Comparison of ENCODE assay signal across 7 mouse cellular contexts in the genomic region with DNA sequence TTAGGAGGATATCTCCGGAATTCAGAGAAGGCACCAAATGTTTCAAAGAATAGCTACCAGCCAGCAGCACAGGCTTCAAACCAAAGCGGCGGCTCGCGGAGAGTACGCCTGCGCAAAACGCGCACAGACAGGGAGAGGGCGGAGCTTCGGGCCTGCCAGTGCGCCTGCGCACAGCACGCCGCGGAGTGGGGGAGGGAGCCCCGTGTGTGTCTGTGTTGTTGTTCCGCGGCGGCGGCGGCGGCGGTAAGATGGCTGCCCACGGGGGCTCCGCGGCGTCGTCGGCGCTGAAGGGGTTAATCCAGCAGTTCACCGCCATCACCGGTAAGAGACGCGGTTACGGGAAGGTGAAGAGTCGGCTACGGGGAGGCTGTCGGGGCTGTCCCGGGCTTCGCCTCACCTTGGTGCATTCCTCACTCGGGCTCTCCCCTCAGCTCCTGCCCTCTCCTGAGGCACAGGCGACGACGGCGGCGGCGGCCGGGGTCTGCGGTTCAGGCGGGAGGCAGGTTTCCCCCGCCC. TPM values are rescaled to one million over a fixed set of nuclear protein-coding genes. Genes with fewer than 3 reads are reported as not detected.
A peak's percentile ranks its signal among the peaks of the same experiment; 100 is the strongest.
DNase-seq lines count a peak whose midpoint lies in the region; ATAC-seq lines count a peak whose summit lies in the region.

A gene (plus strand): TSS at position 218 of the 516 bp plus-strand sequence.

- no peaks in the 10 kb centered on the region for H3K4me1 ChIP-seq in embryonic facial prominence, embryonic 11.5 days (ENCODE audit: control insufficient read depth, insufficient read depth, low read length)
- peaks cover 16% of the 10 kb centered on the region for H3K4me1 ChIP-seq in limb, embryonic 10.5 days
- peaks cover 34% of the 10 kb centered on the region for H3K4me1 ChIP-seq in midbrain, embryonic 13.5 days (replicated peaks)

- peak; percentile 93 for ATAC-seq in embryonic facial prominence, embryonic 11.5 days (replicated peaks; ENCODE audit: insufficient number of reproducible peaks, low FRiP score, low TSS enrichment, low read depth)
- peak; percentile 93 for ATAC-seq in granulocyte monocyte progenitor cell, adult 5-6 weeks (replicated peaks; ENCODE audit: poor library complexity, severe bottlenecking)
- peak; percentile 96 for ATAC-seq in midbrain, embryonic 13.5 days

- H3K9me3 ChIP-seq in embryonic facial prominence, embryonic 11.5 days (replicated peaks; ENCODE audit: control insufficient read depth, low read length) = no peaks in the 10 kb centered on the region
- no peaks in the 10 kb centered on the region for H3K9me3 ChIP-seq in limb, embryonic 10.5 days (replicated peaks)
- no peaks in the 10 kb centered on the region for H3K9me3 ChIP-seq in midbrain, embryonic 13.5 days

- DNase-seq in adrenal gland, postnatal 14 days = peak; percentile 99
- DNase-seq in embryonic facial prominence, embryonic 11.5 days (ENCODE audit: low spot score) = peak; percentile 97
- peak; percentile 95 for DNase-seq in kidney, adult 11 months
- peak; percentile 99 for DNase-seq in limb, embryonic 10.5 days (ENCODE audit: low spot score)
- peak; percentile 98 for DNase-seq in spleen, adult 12 weeks (ENCODE audit: low spot score)

- H3K4me3 ChIP-seq in embryonic facial prominence, embryonic 11.5 days (ENCODE audit: low read depth, low read length) = peak within 1 kb of the TSS; percentile 90
- peak within 1 kb of the TSS; percentile 100 for H3K4me3 ChIP-seq in limb, embryonic 10.5 days
- H3K4me3 ChIP-seq in midbrain, embryonic 13.5 days (replicated peaks) = peak within 1 kb of the TSS; percentile 82

- peak within 1 kb of the TSS; percentile 95 for H3K27ac ChIP-seq in embryonic facial prominence, embryonic 11.5 days (replicated peaks; ENCODE audit: low read depth, low read length)
- H3K27ac ChIP-seq in limb, embryonic 10.5 days = peak within 1 kb of the TSS; percentile 99
- H3K27ac ChIP-seq in midbrain, embryonic 13.5 days = peak within 1 kb of the TSS; percentile 95

- no peaks in the 10 kb centered on the region for H3K27me3 ChIP-seq in embryonic facial prominence, embryonic 11.5 days (ENCODE audit: control insufficient read depth, insufficient read depth, low read length)
- no peaks in the 10 kb centered on the region for H3K27me3 ChIP-seq in limb, embryonic 10.5 days (ENCODE audit: low read depth, poor library complexity, severe bottlenecking)
- no peaks in the 10 kb centered on the region for H3K27me3 ChIP-seq in midbrain, embryonic 13.5 days

- H3K36me3 ChIP-seq in embryonic facial prominence, embryonic 11.5 days (replicated peaks; ENCODE audit: control insufficient read depth, insufficient read depth, low read depth, low read length) = no peaks in the 10 kb centered on the region
- H3K36me3 ChIP-seq in limb, embryonic 10.5 days = no peaks in the 10 kb centered on the region
- no peaks in the 10 kb centered on the region for H3K36me3 ChIP-seq in midbrain, embryonic 13.5 days

- WGBS in embryonic facial prominence, embryonic 11.5 days = 0% methylated on average over 44 of the region's 52 CpGs
- under 1% methylated on average over 52 of the region's 52 CpGs for WGBS in limb, embryonic 10.5 days
- under 1% methylated on average over 52 of the region's 52 CpGs for WGBS in midbrain, embryonic 13.5 days

- H3K4me2 ChIP-seq in embryonic facial prominence, embryonic 11.5 days (ENCODE audit: low read depth, low read length) = peak within 1 kb of the TSS; percentile 41
- peak within 1 kb of the TSS; percentile 62 for H3K4me2 ChIP-seq in midbrain, embryonic 13.5 days (replicated peaks)

- peak within 1 kb of the TSS; percentile 98 for H3K9ac ChIP-seq in embryonic facial prominence, embryonic 11.5 days (replicated peaks; ENCODE audit: low read length)
- peak within 1 kb of the TSS; percentile 98 for H3K9ac ChIP-seq in midbrain, embryonic 13.5 days (replicated peaks)

RNA-seq across cellular contexts. Expression of the gene that starts here (rescaled TPM):
- 50.3 and 55.2 TPM in 2 replicates for total RNA-seq in adrenal gland, postnatal 14 days (2021)
- polyA plus RNA-seq in embryonic facial prominence, embryonic 11.5 days (2014; fragmentation: Nextera tagmentation; extraction: Ambion mirVana) = 25.1 and 30.6 TPM in 2 replicates
- 26.1 and 40.0 TPM in 2 replicates for total RNA-seq in granulocyte monocyte progenitor cell, adult 5-6 weeks (2014; fragmentation: Nextera tagmentation)
- 25.0 and 28.7 TPM in 2 replicates for total RNA-seq in granulocyte monocyte progenitor cell, adult 5-6 weeks (2017)
- 26.4 and 26.8 TPM in 2 replicates for polyA plus RNA-seq in limb, embryonic 10.5 days (2016; fragmentation: Nextera tagmentation; extraction: Ambion mirVana)
- 28.5 and 33.1 TPM in 2 replicates for polyA plus RNA-seq in midbrain, embryonic 13.5 days (2015; fragmentation: Nextera tagmentation; extraction: Ambion mirVana)

Comparison
In these comparisons a context has a peak if more than half of its experiments do, and no peak if none do; other contexts are left out.
1. Peak in every context shown above with its lines: DNase-seq, ATAC-seq, H3K4me3 ChIP-seq and H3K27ac ChIP-seq.